Mouse (Mus musculus) ovary, postnatal 10 days (tissue): ENCODE results near the gene Cd37.

Experiments used
- DNase-seq: peaks from one replicate; pipeline ENCODE4 v3.0.0; 2022; ENCODE audit warnings: low spot score

Gene Cd37

DNA sequence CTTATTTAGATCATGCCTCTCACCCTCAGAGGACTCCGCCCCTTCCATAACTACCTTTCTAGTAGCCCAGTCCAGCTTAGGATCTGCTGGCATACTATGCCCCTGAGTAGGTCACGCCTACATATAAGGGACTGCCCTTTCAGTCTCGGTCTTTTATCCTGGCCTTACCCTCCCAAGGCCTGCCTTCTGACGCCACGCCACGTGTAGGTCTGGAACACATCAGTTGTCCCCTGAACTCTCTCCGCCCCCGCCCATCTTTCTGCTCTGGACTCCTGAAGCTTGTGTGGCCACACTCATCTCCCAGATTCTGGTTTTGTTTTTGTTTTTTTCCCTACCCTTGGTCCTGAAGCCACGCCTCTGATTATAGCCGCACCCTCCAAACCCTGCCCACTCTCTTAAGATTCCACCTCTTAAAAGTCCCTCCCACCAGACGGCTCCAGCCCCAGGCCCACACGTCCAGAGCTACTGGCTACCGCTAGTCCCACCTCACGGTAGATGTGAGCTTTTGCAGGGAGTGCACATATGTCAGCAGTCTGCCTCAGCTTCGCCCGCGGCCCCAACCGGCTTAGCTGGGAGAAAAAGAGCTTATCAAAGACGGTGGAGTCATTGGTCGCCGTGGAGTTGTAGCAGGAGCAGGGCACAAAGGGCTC, 3.9 kb downstream of the Cd37 start:
- DNase-seq: no peak

DNA sequence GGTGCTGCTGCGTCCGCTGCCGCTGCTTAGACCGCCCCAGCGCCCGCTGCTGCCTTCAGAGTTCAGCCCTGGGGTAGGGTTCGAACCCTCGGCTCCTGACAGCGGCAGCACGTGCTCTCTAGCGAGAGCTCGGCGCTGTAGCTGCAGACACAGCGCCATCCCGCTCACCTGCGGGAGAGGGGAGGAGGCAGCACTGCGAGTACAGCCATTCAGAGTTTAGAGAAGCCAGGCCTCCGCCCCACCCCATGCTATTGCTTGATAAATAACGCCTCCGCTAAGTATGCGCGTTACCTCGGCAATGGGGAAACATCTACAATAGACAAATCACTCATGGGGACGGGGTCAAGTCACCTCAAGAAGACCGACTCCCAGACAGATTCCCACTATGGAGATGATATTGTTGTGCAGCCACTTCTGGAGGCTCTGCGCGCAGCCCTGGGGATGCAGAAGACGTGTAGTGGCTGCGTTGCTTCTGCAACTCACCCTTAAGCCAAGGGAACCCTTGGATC, 4.5 kb downstream of the Cd37 start:
- no peak for DNase-seq

DNA sequence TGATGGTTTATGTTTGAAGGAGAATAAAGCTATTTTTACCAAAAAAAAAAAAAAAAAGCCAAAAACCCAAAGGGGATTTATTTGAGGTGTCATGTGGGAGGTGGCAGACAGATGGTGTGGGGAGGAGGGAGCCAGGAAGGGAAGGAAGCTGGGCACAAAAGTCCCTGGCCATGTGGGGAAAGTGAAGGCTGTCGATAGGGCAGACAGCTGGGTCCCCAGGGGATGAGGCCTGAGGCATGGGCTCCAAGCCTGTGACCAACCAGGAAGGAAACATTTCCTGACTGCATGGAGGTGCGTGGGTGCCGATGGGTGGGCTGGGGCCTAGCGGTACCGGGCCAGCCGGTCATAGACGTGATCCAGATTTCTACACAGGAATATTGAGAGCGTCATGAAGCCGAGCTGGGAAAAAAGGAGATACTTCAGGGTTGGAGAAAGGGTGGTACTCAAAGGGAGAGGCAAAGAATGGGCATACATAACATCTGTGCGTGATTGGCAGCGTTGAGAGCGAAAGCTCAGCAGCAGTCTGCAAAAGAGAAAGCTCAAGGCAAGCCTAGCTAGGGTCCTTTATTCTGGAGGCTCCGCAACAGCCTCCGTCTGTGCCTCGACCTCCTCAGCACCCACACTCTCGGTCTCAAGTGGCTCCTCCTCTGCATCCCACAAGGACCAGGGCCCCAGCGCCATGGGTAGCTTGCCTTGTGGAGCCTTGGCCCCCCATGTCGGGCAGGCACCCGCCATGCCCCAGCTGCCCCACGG, 5.2 kb downstream of the Cd37 start:
- no peak for DNase-seq

- DNase-seq: no peak
These were observed 6.0 kb downstream of the Cd37 start for GRCm38 (mm10) chr7:45232716-45233465.

- DNase-seq: no peak
These were observed 7.0 kb downstream of the Cd37 start for GRCm38 (mm10) chr7:45231941-45232340.

DNA sequence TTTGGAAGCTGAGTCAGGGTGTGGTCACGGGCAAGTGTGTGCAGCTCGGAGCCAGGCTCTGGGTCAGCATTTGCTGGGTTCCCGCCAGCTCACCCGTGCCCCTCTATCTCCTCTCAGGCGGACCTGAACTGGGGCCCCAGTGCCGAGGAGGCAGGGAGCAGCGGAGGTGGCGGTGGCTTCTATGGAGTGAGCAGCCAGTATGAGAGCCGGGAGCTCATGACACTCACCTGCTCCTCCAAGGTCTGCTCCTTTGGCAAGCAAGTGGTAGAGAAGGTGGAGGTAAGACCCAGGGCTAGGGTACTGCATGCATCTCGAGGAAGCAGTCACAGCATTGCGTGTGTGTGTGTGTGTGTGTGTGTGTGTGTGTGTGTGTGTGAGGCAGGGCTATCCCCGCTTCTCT, 7.7 kb downstream of the Cd37 start:
- no peak for DNase-seq

GRCm38 (mm10) chr7:45229459-45230203, 9.3 kb downstream of the Cd37 start:
- no peak for DNase-seq

DNA sequence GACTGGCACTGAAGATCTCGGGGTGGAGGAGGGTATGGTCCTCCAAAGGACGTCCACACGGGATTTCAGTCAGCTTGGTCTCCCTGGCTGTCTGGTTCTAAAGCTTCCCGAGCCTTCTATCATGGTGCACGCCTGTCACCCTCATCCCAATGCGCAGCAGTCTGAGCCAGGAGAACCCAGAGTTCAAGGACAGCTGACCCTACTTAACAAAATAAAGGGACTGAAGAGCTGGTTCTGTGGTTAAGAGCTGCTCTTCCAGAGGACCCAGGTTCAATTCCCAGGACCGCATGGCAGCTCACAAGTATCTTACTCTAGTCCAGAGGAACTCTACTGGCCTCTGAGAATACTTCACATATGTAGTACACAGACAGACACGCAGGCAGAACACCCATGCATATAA, 9.9 kb downstream of the Cd37 start:
- no peak for DNase-seq

GRCm38 (mm10) chr7:45228548-45228947, 10.4 kb downstream of the Cd37 start:
- no peak for DNase-seq

- no peak for DNase-seq
These were observed 12.5 kb downstream of the Cd37 start for GRCm38 (mm10) chr7:45226421-45226820.

- DNase-seq: no peak
These were observed 14.1 kb downstream of the Cd37 start for GRCm38 (mm10) chr7:45224826-45225225.

GRCm38 (mm10) chr7:45221680-45222079, 17.2 kb downstream of the Cd37 start:
- no peak for DNase-seq

DNA sequence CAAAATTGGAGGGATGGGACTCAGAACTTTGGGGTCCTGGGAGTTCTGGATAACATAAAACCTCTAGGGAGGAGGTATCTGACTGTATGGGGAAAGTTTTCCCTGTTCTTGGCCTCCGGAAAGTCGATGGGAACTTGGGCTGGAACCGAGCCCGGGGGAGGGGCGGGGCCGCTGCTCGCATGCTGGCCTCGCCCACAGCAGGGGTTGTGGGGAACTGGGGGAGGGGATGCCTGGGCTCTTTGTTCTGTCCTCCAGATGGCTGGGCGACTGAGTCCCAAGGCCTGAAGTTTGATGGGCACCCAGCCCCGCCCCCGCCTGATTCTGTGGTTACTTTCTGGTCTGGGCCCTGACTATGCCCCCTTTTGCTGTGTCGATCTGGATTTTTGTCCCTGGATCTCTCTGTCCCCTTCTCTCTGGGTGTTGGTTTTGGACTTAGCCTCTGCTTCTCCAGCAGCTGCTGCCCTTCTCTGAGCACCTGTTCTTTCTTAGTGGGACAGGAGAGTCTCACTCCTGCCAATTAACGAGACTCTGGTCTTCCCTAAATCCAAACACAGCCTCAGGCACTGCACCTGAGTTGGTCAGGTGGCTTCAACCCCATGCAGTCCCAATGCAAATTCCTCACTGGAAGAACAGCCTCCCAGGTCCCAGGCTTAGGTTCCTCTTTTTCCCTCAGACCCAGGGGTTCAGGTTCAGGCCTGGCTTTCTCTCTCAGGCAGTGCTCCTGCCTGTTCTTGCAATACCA, 22.3 kb downstream of the Cd37 start:
- DNase-seq: peak; percentile 61

DNA sequence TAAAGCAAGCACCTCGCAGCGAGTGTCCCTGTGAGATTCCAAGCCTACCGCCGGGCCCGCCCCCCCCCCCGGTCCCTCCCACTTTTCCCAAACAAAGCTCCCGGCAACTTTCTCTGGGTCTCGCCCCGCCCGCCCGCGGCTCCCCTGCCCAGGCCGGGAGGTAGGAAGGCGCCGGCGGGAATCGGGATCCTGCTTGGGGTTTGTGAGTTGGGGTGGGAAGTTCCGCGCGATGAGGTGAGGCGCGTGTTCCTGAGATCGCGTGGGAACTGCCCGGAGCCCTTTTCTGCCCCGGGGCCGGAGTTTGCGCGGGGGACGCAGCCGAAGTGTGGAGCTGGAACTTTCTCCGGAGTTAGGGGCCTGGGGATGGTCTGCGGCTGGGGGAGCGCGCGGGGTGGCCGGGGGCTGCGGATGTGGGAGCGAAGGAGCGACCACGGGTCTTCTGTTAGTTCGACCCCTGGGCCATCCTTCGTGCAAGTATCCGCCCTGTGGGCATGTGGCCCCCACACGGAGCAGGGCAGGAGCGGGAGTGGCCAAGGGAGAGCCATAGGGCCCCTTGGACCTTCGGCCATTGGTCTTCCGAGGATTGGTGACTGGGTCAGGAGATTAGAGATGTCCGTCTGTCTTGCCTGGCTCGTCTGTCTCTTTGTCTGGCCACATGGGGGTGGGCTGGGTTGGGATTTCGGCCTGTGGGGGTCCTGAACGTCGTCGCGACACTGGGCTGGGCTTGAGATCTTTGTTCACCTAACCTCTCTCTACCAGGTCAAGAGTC, 23.1 kb downstream of the Cd37 start, which contains the start of gene Tead2:
Gene Tead2, plus strand, starts transcription at position 81 of the 769 bp plus-strand sequence.
- peak; percentile 57 for DNase-seq

DNA sequence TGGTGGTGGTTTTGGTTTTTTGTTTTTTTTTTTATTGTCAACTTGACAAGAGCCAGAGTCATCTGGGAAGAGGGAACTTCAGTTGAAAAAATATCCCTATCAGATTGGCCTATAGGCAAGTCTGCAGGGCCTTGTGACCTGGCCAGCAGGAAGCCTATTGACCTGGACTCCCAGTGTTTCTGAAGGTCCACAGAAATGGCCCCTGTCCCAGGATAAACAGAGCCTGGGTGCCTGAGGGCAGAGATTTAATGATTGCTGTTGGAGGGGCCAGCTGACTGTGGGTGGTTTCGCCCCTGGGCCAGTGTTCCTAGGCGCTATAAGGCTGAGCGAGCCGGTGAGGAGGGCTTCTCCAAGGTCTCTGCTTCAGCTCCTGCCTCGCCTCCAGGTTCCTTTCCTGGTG, 25.2 kb downstream of the Cd37 start:
- DNase-seq: no peak

GRCm38 (mm10) chr7:45212356-45212755, 26.6 kb downstream of the Cd37 start:
- DNase-seq: no peak

DNA sequence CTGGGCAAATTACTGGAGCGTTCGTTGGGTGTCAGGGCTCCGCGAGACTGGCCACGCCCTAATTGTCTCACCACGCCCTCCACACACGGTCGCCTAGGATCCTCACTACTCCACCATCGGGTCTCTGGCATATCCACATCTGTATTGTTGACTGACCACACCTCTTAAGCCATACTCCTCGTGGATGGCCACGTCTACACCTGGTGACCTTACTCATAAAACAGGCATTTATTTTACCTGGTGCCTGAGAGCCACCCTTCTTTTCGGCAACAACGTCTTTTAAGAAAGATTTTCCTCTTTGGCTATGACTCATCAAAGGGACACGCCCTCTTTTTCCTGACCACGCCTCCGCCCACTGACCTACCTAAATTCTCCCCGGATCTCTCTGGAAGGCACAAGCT, 27.1 kb downstream of the Cd37 start, which contains the start of gene Dkkl1:
Gene Dkkl1, minus strand, starts transcription at position 297 of the 401 bp plus-strand sequence.
- DNase-seq: no peak

DNA sequence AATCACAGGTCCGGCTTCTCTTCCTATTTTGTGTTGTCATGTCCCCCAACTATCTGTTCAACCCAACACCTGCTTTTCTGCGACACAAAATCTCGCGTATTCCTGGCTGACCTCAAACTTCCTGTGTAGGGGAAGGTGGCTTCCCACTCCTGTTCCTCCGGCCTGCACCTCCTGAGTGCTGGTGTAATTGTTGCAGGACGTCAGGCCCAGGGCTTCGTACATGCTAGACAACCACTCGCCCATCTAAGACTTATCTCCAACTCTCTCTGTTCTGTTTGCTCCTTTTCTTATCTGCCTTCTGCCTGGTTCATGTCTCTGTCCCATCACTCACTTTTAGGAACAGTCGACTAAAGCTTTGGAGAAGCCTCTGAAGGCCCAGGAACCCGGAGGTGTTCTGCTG, 27.8 kb downstream of the Cd37 start:
- no peak for DNase-seq

DNA sequence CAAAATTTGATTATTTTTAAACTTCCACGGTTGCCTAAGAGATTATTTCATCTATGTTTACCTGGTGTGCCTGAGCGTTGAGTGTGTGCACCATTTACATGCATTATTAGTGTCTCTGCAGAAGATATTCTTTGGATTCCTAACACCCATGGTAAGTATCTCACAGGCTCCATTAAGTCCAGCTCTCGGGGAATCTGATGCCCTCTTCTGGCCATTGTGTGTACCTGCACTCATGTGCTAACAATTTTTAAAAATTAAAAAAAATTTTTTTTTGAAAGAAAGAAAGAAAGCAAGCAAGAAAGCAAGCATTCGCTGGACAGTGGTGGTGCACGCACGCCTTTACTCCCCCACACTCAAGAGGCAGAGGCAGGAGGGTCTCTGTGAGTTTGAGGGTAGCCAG, 30.7 kb downstream of the Cd37 start:
- no peak for DNase-seq

DNA sequence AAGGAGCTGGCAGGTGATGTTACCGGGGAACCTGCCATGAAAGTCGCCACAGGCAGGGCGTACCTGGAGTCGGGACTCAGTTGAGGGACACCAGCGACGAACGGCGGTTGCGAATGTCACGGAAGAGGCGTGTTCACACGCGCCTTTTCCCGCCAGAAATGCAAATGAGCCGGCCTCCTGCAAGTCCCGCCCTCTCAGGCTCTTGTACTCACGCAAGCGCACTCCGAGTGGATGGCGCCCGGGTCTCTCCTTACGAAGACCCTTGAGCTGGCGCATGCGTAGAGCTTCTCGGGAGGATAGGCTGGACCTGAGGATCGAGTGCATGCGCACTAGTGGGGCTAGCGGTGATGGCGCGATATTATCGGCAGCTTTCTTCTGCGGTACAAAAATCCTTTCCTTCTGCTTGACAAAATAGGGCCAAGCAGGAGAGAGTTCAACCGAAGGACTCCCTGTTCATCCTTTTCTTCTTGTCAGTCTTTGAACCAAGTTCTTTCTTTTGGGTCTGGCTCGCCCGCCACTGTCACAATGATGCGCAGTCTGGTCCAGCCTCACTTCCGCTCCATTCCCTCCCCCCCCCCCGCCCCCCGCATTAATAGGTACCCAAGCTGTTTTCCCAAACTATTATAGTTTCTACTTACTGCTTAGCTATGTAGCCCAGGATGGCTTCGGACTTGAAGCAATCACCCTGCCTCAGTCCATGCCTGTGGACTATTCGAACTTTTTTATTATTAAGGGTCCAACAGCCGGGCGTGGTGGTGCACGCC, 34.4 kb downstream of the Cd37 start, which contains the start of gene Ccdc155:
Gene Ccdc155, minus strand, starts transcription at position 513 of the 764 bp plus-strand sequence.
- peak; percentile 79 for DNase-seq
